Mouse (Mus musculus) gastrocnemius, adult 18-20 months (tissue): ENCODE results near the gene C530008M17Rik. TPM values are rescaled to one million over a fixed set of nuclear protein-coding genes. Genes with fewer than 3 reads are reported as not detected.

ENCODE experiments used
- DNase-seq: peaks from one replicate; pipeline ENCODE4 v3.0.0; 2021; ENCODE audit warnings: low spot score
- total RNA-seq, 2 experiments: library from RNA; stranded (reverse); gene quantifications; 2 replicates each; pipeline ENCODE4 v1.2.3; 2021

Gene C530008M17Rik
- total RNA-seq, 2 experiments from 2014 or later = 2.8 TPM

- no peak for DNase-seq
Observed at GRCm38 (mm10) chr5:76701127-76701853, 45.0 kb downstream of the C530008M17Rik start.

- DNase-seq = no peak
Observed at GRCm38 (mm10) chr5:76702104-76702503, 45.8 kb downstream of the C530008M17Rik start.

GRCm38 (mm10) chr5:76702646-76703045 lies 46.3 kb downstream of the C530008M17Rik start:
- DNase-seq = no peak

GRCm38 (mm10) chr5:76705307-76706173 lies 49.2 kb downstream of the C530008M17Rik start:
- no peak for DNase-seq

- DNase-seq = no peak
Observed at GRCm38 (mm10) chr5:76707072-76707471, 50.8 kb downstream of the C530008M17Rik start.

GRCm38 (mm10) chr5:76708004-76708403 lies 51.7 kb downstream of the C530008M17Rik start:
- no peak for DNase-seq

GRCm38 (mm10) chr5:76713743-76714142 lies 57.4 kb downstream of the C530008M17Rik start:
- DNase-seq = no peak

- no peak for DNase-seq
Observed at GRCm38 (mm10) chr5:76719954-76720353, 63.6 kb downstream of the C530008M17Rik start.

GRCm38 (mm10) chr5:76724878-76725277 lies 68.6 kb downstream of the C530008M17Rik start:
- DNase-seq = no peak

- DNase-seq = no peak
Observed at GRCm38 (mm10) chr5:76726518-76727103, 70.3 kb downstream of the C530008M17Rik start.

- DNase-seq = no peak
Observed at GRCm38 (mm10) chr5:76733055-76733641, 76.8 kb downstream of the C530008M17Rik start.

- DNase-seq = no peak
Observed at GRCm38 (mm10) chr5:76741463-76741862, 85.2 kb downstream of the C530008M17Rik start.

GRCm38 (mm10) chr5:76742076-76742475 lies 85.8 kb downstream of the C530008M17Rik start:
- no peak for DNase-seq

- DNase-seq = no peak
Observed at GRCm38 (mm10) chr5:76744737-76745209, 88.5 kb downstream of the C530008M17Rik start.

GRCm38 (mm10) chr5:76747851-76748250 lies 91.5 kb downstream of the C530008M17Rik start:
- DNase-seq = no peak

- DNase-seq = no peak
Observed at GRCm38 (mm10) chr5:76752351-76752750, 96.0 kb downstream of the C530008M17Rik start.

- no peak for DNase-seq
Observed at GRCm38 (mm10) chr5:76760349-76760748, 104.0 kb downstream of the C530008M17Rik start.

GRCm38 (mm10) chr5:76762030-76762698 lies 105.9 kb downstream of the C530008M17Rik start:
- DNase-seq = no peak

- DNase-seq = no peak
Observed at GRCm38 (mm10) chr5:76763148-76763701, 106.9 kb downstream of the C530008M17Rik start.

GRCm38 (mm10) chr5:76763731-76764130 lies 107.4 kb downstream of the C530008M17Rik start:
- DNase-seq = no peak

GRCm38 (mm10) chr5:76769014-76769413 lies 112.7 kb downstream of the C530008M17Rik start:
- no peak for DNase-seq
